Mouse (Mus musculus): ENCODE results near the gene Exosc7. TPM values are rescaled to one million over a fixed set of nuclear protein-coding genes. Genes with fewer than 3 reads are reported as not detected.

The Exosc7 gene
- polyA plus RNA-seq (2021; fragmentation: Nextera tagmentation) = 58.6 and 82.2 TPM in 2 replicates
- long read RNA-seq, experiment 1, transcript Exosc7-201 (8 exons, 1,053 nt) = major isoform, 49 of 61 reads
- long read RNA-seq, experiment 1, partial matches to known transcripts = 1 of 61 reads
- long read RNA-seq, experiment 1, other reads (novel, unspliced or antisense) = 11 of 61 reads
- long read RNA-seq, experiment 2, transcript Exosc7-201 (8 exons, 1,053 nt) = major isoform, 63 of 78 reads
- long read RNA-seq, experiment 2, partial matches to known transcripts = 6 of 78 reads
- long read RNA-seq, experiment 2, other reads (novel, unspliced or antisense) = 8 of 78 reads

GRCm38 (mm10) chr9:123112805-123113521 is at the start of gene Exosc7, which contains the start of gene Zdhhc3:
TSS of gene Exosc7 (plus strand) at chr9:123113215.
TSS of gene Zdhhc3 (minus strand) at chr9:123113205.

GRCm38 (mm10) chr9:123150241-123151020 is 37.4 kb downstream of the Exosc7 start, which contains the start of gene Clec3b:
TSS of gene Clec3b (plus strand) at chr9:123150946.

Other genes starting within 250 kb of the Exosc7 start
- 15.1 and 19.1 TPM in 2 replicates for gene Zfp445, start 247.2 kb upstream of the Exosc7 start, polyA plus RNA-seq (2021; fragmentation: Nextera tagmentation)
- 0.23 and 0.25 TPM in 2 replicates for gene Zkscan7, start 227.5 kb upstream of the Exosc7 start, polyA plus RNA-seq (2021; fragmentation: Nextera tagmentation)
- 4.3 and 5.0 TPM in 2 replicates for gene Zfp105, start 190.1 kb upstream of the Exosc7 start, polyA plus RNA-seq (2021; fragmentation: Nextera tagmentation)
- gene 1110059G10Rik, start 162.2 kb upstream of the Exosc7 start, polyA plus RNA-seq (2021; fragmentation: Nextera tagmentation) = 20.8 and 29.6 TPM in 2 replicates
- 0.23 TPM in 1 of 2 replicates, not detected in the other for gene Kif15, start 162.2 kb upstream of the Exosc7 start, polyA plus RNA-seq (2021; fragmentation: Nextera tagmentation)
- 50.7 and 58.4 TPM in 2 replicates for gene Tmem42, start 91.9 kb upstream of the Exosc7 start, polyA plus RNA-seq (2021; fragmentation: Nextera tagmentation)
- gene Tgm4, start 78.5 kb upstream of the Exosc7 start, polyA plus RNA-seq (2021; fragmentation: Nextera tagmentation) = 0.31 and 0.38 TPM in 2 replicates
- 58.2 and 64.3 TPM in 2 replicates for gene Zdhhc3, start within 50 bp of the Exosc7 start, polyA plus RNA-seq (2021; fragmentation: Nextera tagmentation)
- gene Clec3b, start 37.7 kb downstream of the Exosc7 start, polyA plus RNA-seq (2021; fragmentation: Nextera tagmentation) = 0.41 TPM in 1 of 2 replicates, not detected in the other
- 0.09 and 0.18 TPM in 2 replicates for gene Cdcp1, start 102.8 kb downstream of the Exosc7 start, polyA plus RNA-seq (2021; fragmentation: Nextera tagmentation)
- 9.3 and 83.4 TPM in 2 replicates for gene Tmem158, start 147.5 kb downstream of the Exosc7 start, polyA plus RNA-seq (2021; fragmentation: Nextera tagmentation)

Measured in left cerebral cortex, adult 6 months (tissue).